Mouse (Mus musculus) E14TG2a.4 (cell line): Measurements from ENCODE around the gene Pakap.

Source experiments
- CTCF ChIP-seq: conservative IDR thresholded peaks from 2 replicates; pipeline ENCODE4 v1.5.1; 2014; ENCODE audit warnings: low read length
- NANOG ChIP-seq: IDR thresholded peaks from 2 replicates; pipeline ENCODE4 v1.6.1; 2014; ENCODE audit warnings: borderline replicate concordance, low read length, mixed read lengths
- POU5F1 ChIP-seq: IDR thresholded peaks from 2 replicates; pipeline ENCODE4 v1.6.1; 2014; ENCODE audit warnings: low read length, borderline replicate concordance

DNA sequence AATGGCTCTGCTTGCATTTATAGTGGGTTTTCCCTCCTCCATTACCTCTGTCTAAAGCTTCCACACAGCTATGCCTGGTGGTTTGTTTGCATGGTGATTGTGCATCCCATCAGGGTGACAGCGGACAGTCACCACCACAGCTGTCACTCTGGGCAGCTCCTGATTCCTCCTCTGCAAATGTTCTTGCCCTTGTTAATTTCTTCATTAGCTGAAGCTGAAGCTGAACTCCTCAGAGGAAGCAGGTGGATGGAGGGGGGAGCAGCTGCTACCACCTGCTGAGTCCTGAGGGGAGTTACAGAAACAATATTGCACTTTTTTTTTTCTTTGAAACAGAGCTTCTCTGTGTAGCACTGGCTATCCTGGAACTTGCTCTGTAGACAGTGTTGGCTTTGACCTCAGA is 244.1 kb downstream of the Pakap start:
- no peak for TF ChIP-seq CTCF
- no peak for TF ChIP-seq POU5F1
- no peak for TF ChIP-seq NANOG
